Mouse (Mus musculus) megakaryocyte, embryonic 14.5 days (primary cell): ENCODE measurements at regions not wholly inside any gene's neighbourhood (a gene's known extent, or its start where the extent isn't known, plus 50 kb on each side); places are given as distances from the start of the nearest gene placed in this dataset.

Experiments used
- FLI1 ChIP-seq: IDR thresholded peaks from 2 replicates; pipeline ENCODE4 v1.6.1; 2012; ENCODE audit warnings: low read length, inconsistent platforms, mixed read lengths
- GATA1 ChIP-seq: IDR thresholded peaks from 3 replicates; pipeline ENCODE4 v1.6.1; 2012; ENCODE audit warnings: mixed read lengths, low read length, inconsistent platforms, borderline replicate concordance

GRCm38 (mm10) chr10:119065133-119065817 is 174.6 kb downstream of the Cand1 start:
- TF ChIP-seq GATA1: no peak
- no peak for TF ChIP-seq FLI1
